Mouse (Mus musculus): ENCODE data around the gene Stxbp5.

Stxbp5 gene

DNA sequence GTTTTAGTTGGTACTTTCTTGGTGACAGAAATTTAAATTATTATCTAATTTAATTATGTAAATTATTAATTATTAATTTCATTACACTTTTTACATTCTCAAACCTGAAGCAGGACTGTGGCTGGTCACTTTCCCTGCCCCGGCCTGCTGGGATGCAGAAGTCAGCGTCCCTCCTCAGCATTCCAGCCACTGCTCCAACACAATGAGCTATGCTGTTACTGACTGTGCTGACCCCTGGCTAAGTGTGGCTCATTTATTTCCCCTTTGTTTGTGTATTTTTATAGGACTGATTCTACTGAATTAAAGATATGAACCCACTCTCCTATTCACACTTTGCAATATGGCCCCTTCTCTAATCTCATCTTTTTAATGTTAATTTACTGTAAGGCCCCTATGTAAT is 43.0 kb downstream of the Stxbp5 start:
- no peak for DNase-seq (ENCODE audit: low read depth)

DNA sequence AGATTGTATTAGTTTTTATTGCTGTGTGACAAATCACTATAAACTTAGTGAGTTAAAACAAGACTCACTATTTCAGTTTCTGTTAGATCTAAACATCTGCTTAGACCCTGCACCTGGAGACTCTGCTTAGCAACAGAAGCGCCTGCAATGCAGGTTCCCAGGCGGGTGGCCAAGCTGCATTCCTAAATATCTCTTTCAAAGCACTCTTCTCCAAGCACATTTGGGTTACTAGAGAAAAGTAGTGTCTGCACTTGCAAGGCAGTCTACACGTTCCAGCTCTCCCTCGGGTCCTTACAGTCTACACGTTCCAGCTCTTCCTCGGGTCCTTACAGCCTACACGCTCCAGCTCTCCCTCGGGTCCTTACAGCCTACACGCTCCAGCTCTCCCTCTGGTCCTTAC is 44.1 kb downstream of the Stxbp5 start:
- no peak for DNase-seq (ENCODE audit: low read depth)

DNA sequence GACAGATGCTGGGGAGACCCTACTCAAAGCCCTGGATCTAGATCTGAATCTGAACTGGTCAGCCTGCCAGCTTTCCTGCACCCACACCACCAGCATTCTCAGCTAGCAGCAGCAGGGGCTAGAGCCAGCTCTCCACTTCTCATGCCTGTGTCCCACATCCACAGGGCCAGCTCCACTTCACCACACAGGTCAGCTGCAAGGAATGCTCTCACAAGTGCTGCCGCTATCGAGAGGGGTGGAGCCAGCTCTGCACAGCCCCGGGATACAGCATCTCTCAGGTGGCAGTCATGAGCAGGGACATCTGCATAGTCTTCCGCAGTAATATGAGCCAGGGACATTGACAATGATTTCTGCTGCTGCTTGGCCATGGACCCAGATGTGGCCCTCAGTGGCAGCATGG is 54.5 kb downstream of the Stxbp5 start:
- no peak for DNase-seq (ENCODE audit: low read depth)

DNA sequence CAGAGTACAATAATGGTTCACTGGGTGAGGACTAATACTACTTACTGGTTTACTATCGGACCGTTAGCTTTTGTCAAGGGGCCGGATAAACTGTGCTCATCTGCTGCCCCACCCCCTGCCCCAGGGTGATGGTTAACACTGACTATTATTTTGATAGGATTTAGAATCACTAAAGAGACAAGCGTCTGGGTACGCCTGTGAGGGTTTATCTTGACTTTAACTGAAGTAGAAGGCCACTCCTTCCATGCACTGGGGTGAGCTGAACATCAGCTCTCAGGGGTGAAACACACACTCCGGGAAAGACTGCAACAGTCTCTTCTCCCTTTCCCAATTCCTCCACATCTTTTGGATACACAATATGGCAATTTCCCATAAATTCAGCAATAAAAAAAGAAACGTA is 61.5 kb downstream of the Stxbp5 start:
- DNase-seq (ENCODE audit: low read depth) = no peak

DNA sequence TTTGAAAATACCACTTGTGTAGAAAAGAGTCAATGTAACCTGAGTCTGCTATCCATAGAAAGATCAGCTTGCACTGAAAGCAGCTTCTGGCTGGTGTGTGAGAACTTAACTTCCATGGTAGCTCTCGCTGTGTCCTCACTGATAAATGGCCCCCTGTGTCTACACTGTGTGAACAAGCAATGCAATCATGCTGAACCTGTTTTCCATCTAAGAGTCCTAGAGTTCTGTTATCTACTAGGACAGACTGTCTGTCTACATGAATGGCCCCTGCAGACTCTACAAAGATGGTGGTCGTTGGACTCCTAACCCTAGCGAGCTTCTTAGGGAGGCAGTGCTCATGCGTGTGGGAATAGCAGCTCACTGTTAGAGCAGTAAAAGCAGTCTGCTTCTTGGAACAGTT is 65.9 kb downstream of the Stxbp5 start:
- DNase-seq (ENCODE audit: low read depth) = no peak

DNA sequence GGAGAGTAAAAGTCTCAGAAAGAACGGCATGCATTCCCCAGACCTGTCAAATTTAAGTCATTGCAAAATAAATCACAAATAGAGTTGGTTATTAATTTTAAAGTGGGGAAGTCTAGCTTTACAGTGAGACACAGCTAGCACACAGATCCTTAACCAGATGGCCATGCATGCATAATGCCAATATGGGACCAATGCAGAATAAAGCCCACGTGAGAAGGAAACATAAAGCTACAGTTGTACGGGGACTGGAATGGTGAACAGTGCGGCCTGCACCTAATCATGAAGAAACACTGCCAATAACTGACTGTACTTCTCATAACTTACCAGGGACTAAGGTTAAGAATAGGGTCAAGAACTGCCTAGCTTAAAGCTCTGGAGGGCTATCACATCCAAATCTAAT is 67.9 kb downstream of the Stxbp5 start:
- no peak for DNase-seq (ENCODE audit: low read depth)

DNA sequence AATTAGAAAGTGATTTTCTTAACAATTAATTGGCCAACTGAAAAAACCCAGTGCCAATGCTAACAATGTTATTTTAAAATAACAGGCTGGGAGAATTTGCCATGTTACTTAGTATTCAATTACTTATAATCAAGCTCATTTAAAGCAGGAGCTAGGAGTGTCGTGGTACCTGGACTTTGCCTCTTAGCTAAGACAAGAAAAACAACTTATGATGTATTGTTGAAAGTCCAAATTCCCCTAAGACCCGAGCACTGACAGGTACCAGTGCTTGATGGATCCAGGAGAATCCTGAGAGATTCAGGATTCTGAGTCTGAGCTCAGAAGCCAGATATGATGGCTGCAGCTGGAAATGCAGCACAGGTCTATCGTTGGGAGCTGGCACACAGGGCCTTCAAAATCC is 71.1 kb downstream of the Stxbp5 start:
- no peak for DNase-seq (ENCODE audit: low read depth)

DNA sequence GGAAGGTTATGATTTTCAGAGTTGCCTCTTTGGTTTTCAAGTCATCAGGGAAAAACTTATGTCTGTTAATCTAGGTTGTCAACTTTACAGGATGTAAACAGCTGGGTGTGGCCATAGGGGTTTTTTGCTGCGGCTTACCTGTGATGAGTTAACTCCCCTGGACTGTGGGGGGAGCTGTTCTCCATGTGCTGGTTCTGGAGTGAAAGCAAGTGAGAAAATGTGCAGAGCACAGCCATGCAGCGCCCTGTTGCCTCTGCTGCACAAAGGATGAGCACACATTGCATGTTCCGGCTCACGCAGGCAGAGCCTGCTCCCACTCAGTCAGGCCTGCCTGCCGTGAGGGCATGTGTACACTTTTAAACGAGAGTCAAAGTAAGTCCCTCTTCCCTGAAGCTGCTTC is 79.6 kb downstream of the Stxbp5 start:
- DNase-seq (ENCODE audit: low read depth) = peak; percentile 44

DNA sequence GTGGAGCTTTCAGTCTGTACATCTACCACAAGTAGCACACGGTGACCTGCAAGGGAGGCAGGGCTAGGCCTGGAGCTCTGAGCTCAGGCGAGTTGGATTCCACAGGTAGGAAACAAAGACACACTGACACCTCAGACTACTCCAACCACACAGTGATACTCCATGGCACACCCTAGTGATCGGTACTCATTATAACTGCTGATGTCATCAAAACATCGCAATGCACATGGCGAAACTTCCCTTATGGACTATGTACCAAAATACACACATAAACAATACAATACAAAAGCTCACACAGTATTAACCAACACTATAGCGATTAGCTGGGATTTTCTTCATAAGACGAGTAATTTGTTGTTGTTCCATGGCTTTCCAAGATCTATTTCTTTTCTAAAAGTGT is 82.3 kb downstream of the Stxbp5 start:
- no peak for DNase-seq (ENCODE audit: low read depth)

DNA sequence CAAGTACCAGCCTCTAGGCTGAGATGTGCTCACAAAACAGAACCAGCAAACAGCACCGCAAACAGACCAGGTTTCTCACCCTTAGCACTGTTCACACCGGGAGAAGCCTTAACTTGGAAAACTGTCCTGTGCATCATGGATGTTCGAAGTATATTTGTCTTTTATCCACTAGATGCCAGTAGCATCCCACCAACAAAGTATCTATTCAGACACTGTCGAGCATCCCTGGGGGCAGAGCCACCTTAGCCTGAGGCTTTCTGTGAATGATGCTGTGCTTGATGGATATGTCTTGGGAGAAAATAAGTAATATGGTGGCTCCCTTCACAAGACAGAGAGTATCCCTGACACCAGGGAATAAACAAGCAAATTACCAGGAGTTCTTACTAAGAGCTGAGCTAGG is 87.0 kb downstream of the Stxbp5 start:
- DNase-seq (ENCODE audit: low read depth) = peak; percentile 40

DNA sequence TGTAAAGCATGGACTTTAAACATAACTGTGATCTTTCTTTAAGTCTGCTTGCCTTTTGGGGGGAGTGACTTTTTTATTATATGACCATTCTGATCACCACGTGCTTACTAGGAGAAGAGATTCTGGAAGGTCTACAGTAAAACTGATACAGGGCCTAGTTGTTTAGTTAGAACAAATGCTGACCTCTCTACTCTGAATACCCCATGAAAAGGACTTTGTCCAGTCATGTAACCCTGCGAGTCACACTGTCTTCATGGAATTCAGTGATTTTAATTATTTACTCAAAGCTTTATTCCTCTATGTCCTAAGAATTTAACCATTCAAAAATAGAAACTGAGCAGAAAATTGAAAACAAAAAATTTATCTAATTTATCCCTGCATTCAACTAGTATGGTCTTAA is 93.3 kb downstream of the Stxbp5 start:
- DNase-seq (ENCODE audit: low read depth) = no peak

DNA sequence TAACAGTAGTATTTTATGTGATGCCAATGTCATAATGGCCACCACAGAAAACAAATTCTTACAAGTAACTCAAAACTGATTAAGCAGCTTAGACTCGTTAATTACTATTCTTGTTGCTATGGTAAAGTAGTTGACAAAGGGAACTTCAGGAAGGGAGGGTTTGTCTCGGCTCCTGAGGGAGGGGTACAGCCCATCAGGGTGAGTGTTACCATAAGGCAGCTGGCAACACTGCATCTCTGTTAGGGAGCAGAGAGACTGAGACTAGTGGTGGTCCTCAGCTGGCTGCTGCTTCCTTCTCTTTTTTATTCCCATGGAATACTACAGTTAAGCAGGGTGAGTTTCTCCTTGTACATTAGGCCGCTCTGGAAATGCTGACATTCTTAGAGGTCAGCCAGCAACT is 95.5 kb downstream of the Stxbp5 start:
- DNase-seq (ENCODE audit: low read depth) = no peak

DNA sequence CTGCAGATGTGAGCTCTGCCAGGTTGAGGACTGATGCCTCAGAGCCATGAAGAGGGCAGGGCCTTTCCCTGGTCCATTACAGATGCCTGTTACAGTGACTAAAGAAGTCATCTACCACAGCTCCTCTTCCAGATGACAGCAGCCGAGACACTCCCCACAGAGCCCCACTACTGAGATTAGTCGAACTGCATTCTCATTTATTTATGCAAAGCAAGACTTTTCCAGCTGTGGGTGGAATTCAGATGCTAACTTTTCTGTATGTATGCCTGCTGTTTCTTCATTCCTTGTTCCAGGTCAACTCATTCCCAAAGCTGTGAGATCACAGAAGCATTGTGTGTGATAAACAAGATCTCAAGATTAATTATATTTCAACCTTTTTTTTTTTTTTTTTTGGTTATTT is 97.8 kb downstream of the Stxbp5 start:
- DNase-seq (ENCODE audit: low read depth) = no peak

DNA sequence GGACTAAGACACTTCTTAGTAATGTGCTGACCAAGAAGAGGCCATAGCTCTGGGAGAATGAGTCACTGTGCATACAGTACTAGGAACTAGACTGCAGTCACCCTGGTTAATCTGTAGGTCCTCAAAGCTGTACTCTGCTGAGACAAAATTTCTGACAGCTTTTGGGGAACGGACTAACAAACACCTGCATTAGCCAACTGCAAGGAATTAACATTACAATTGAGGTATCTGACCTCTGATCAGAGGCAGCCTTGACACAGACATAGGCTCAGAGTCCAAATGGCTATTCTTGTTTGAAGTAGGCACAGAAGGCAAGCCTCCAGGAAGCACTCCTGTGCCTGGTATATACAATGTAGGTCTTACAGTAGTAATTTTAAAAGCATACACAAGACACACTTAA is 99.3 kb downstream of the Stxbp5 start:
- DNase-seq (ENCODE audit: low read depth) = peak; percentile 42

DNA sequence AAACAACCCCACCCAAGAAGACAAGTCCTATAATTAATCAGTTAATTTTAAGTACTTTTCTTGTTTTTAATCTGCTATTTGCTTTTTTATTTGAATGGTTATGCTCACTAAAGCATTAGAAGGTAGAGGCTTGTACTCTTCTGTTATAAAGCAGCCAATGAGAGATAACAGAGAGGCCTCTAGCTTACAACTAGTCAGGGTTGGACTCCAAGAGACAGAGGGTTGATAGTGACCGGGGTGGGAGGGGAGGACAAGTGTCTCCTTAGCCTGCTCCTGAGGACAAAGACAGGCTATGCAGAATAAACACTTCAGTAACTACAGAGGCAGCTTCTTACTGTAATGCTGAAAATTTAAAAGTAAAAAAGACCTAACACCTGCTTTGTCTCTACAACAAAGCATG is 101.8 kb downstream of the Stxbp5 start:
- no peak for DNase-seq (ENCODE audit: low read depth)

DNA sequence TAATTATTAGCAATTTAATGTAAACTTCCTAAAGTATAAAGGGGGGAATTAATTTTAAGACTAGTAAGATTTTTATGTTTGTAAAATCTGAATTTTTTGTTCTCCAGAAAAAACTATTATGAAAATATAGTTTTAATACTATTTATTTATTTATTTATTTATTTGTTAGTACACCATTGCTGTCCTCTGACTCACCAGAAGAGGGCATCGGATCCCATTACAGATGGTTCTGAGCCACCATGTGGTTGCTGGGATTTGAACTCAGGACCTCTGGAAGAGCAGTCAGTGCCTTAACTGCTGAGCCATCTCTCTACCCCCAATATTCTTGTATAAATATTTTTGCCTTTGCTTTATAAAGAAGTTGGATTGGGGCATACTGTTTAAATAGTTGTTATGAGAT is 104.5 kb downstream of the Stxbp5 start:
- DNase-seq (ENCODE audit: low read depth) = no peak

DNA sequence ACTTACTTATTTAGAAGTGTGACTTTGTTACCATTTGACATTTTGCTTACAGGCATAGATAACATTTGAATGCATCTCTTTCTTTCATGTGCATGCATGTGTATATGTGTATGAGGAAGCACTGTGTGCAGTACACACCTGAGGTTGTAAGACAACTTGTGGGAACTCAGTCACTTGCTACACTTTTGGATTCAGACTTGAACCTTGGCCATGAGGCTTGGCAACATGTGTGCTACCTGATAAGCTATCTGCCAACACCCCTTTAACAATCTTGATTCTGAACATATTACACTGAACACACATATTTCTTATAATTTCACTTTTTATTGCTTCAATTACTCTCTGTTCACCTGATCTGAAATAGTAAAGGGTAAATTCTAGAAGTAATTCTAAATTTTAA is 106.5 kb downstream of the Stxbp5 start:
- no peak for DNase-seq (ENCODE audit: low read depth)

DNA sequence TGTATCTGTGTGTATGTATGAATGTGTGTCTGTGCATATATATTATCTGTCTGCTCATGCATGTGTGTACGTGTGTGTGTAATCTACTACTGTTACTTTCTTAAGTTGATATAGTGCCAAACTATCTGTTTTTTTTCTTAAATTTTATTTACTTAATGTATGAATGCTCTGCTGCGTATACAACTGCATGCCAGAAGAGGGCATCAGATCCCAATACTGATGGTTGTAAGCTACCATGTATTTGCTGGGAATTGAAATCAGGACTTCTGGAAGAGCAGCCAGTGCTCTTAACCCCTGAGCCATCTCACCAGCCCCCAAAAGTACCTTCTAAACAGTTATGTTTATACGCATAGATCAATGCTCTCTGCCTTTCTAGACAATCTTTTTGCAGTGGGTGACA is 109.9 kb downstream of the Stxbp5 start:
- peak; percentile 40 for DNase-seq (ENCODE audit: low read depth)

DNA sequence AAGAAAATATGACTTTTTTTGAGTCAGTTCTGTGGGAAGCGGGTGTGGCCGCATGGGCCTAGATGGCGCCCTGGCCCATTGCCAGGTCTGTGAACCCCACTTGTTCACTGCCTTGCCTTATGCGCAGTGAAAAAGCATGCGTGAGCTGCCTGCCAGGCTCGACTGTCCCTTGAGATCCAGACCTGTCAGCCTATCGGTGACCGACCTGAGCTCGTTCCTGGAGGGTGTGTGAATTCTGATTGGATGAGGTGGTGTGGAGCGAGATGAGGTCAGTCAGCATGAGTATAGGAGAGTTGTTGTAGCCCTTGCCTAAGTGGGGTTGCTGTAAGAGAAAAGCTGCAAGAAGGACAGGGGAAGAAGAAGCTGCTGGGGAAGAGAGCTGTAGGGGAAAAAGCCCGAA is 114.4 kb downstream of the Stxbp5 start:
- DNase-seq (ENCODE audit: low read depth) = no peak

DNA sequence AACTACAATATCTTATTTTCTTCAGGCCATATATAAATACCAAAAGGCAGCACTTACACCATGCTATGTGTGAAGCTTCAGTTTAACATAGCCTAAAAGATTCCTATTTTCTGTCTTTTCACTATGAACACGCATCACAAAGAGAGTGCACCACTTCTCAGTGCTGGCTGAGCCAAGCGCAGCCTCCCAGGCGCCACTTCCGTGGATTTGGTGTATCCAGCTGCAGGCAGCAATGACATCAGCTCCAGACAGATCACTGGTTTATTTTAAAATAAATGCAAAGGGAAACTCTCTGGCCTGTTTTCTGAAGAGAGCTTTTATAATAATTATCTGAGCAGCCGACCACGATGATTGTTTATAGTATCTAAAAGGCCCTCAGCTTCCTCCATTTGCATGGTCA is 115.2 kb downstream of the Stxbp5 start:
- no peak for DNase-seq (ENCODE audit: low read depth)

DNA sequence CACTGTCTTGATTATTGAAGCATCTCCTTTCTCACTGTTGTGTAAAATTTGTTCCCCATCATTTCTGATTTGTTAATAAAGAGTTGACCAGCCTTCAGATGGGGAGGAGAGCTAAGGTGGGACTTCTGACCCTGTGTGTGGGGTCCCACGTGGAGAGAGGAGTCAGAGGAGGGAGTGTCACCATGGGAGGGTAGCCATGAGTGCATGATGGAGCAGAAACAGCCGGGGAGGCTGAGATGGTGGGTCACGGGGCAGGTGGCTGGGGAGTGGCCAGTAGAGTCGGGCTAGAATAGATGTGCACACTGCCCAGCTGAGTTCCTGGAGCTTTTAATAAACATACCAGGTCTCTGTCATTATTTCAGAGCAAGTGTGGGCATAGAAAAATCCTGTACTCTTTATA is 121.0 kb downstream of the Stxbp5 start:
- no peak for DNase-seq (ENCODE audit: low read depth)

DNA sequence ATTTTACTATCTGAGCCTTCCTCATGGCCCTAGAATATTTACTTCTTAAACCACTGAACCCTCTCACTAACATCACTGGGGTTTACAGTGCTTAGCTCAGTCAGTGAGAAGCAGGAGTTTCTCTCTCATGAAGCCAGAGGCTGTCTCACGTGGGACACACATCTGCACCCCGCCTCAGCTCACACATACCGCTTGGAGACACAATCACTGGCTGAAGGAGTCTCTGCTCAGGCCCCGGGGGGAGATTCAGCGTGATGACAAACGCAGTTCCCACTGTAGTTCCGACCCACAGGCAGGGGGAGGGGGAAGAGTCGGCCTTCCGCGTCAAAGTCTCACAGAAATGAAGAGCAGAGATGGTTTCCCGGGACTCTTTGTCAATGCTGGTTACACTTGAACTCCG is 130.6 kb downstream of the Stxbp5 start:
- DNase-seq (ENCODE audit: low read depth) = no peak

DNA sequence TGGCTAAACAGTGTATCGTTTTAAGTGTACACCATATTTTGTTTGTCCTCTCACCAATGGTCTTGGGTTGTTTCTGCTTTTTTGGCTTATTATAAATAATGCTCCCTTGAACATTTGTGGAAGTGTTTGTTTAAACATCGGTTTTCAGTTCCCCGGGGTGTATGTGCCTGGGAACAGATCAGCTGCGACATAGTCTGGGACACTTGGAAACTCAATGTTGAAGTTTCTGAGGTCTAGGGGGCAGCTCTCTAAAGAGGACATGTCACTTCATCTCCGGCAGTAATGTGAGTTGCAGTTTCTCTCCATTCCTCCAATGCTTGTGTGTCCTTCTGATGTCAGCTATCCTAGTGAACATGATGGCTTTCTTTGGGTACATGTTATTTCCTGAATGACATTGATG is 137.0 kb downstream of the Stxbp5 start:
- no peak for DNase-seq (ENCODE audit: low read depth)

DNA sequence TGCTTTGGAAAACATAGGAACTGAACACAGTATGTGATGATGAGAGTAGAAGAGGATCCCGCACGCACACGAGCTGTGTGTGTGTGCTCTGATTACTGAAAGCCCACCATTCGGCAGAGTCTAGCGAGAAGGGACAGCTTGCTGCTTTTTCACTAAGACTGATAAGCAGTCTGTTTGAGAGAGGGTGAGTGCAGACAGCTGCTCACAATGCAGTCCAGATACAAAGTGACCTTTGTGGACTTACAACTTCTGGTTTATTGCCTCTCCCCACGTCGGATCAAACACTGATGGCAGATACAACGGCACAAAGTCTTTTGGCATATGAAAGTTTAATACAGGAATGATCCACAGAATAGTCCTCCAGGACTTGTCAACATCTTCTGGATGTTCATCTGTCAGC is 140.6 kb downstream of the Stxbp5 start:
- DNase-seq (ENCODE audit: low read depth) = no peak

DNA sequence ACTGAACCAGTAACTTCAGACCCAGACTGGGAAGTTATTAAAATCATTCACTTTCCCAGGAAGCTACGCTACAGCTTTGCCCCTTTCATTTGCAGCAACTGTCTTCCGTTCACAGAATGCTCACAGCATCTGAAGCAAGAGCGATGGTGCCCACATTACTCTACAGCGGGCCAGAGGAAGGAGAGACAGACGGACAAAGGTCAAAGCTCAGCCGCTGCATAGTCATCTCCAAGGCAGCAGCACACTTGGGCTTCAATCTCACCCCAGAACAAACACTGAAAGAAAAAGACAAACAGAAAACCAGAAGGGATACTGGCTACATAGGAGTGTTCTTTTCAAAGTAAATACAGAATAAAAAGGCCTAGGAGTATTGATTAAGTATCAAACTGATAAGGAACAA is 144.3 kb downstream of the Stxbp5 start:
- DNase-seq (ENCODE audit: low read depth) = no peak

Measured in 416B (cell line).